Mouse (Mus musculus) cortical plate, adult 2 months (tissue): Measurements from ENCODE around the gene Fam102a. TPM values are rescaled to one million over a fixed set of nuclear protein-coding genes. Genes with fewer than 3 reads are reported as not detected.
A peak's percentile ranks its signal among the peaks of the same experiment; 100 is the strongest.

Experiments
- H3K27ac ChIP-seq: fragments of 200-500 bp; 2 replicates; pipeline ENCODE4 v1.5.1; 2012; ENCODE audit warnings: low read length, control low read depth, inconsistent platforms; ENCODE audit not compliant: insufficient read depth
- H3K4me1 ChIP-seq: fragments of 200-500 bp; 2 replicates; pipeline ENCODE4 v1.6.1; 2011; ENCODE audit warnings: low read length; ENCODE audit not compliant: control insufficient read depth, insufficient read depth
- H3K4me3 ChIP-seq: fragments of 200-500 bp; 2 replicates; pipeline ENCODE4 v1.5.1; 2011; ENCODE audit warnings: mild to moderate bottlenecking, low read length, control low read depth; ENCODE audit not compliant: insufficient read depth
- CTCF ChIP-seq: fragments of 200-500 bp; IDR thresholded peaks from 2 replicates; pipeline ENCODE4 v1.5.1; 2011; ENCODE audit warnings: mild to moderate bottlenecking, control low read depth, low read length; ENCODE audit not compliant: insufficient read depth; ENCODE audit errors: extremely low read depth
- POLR2A ChIP-seq: fragments of 200-500 bp; IDR thresholded peaks from 2 replicates; pipeline ENCODE4 v1.6.1; 2011; ENCODE audit warnings: mild to moderate bottlenecking, low read length, control low read depth; ENCODE audit not compliant: insufficient read depth; ENCODE audit errors: extremely low read depth
- polyA plus RNA-seq: library from polyadenylated mRNA; depleted of rRNA; stranded (reverse); fragments of >200 nt; gene quantifications from 2 replicates; pipeline ENCODE4 v1.2.3, GENCODE M21; 2012

The Fam102a gene
- polyA plus RNA-seq, 1 experiment = 46.7 TPM

GRCm38 (mm10) chr2:32601417-32602065, 66.4 kb downstream of the Fam102a start:
- Histone ChIP-seq H3K4me1 (no peaks in the 10 kb centered on the region), H3K27ac (no peak overlapping the region), H3K4me3 (no peak overlapping the region)
- TF ChIP-seq CTCF (peak; percentile 41), POLR2A (no peak)

- H3K4me1 ChIP-seq = no peaks in the 10 kb centered on the region
- no peak overlapping the region; the same call in 1 of the 2 replicates for H3K4me3 ChIP-seq
- peak; percentile 78 for TF ChIP-seq CTCF
- 0 out of 2 replicates have a peak, but pooled peaks have one; percentile 33 for TF ChIP-seq POLR2A
- H3K27ac ChIP-seq = no peak overlapping the region; the same call in 1 of the 2 replicates
Measured at GRCm38 (mm10) chr2:32602600-32603054, 67.5 kb downstream of the Fam102a start.

- no peak overlapping the region for H3K27ac ChIP-seq
- TF ChIP-seq CTCF (no peak), POLR2A (no peak)
- no peak overlapping the region for H3K4me3 ChIP-seq
- peaks cover 1% of the 10 kb centered on the region; the same call in 1 of the 2 replicates for H3K4me1 ChIP-seq
Measured at GRCm38 (mm10) chr2:32604631-32605030, 69.5 kb downstream of the Fam102a start.

- no peak overlapping the region for H3K27ac ChIP-seq
Measured at GRCm38 (mm10) chr2:32606161-32607142, 71.3 kb downstream of the Fam102a start.

GRCm38 (mm10) chr2:32607262-32607947, 72.3 kb downstream of the Fam102a start:
- TF ChIP-seq CTCF (no peak), POLR2A (peak; percentile 63)
- peak overlapping the region; percentile 81 for H3K4me3 ChIP-seq
- H3K4me1 ChIP-seq = peaks cover 1% of the 10 kb centered on the region; the same call in 1 of the 2 replicates
- H3K27ac ChIP-seq = peak overlapping the region; percentile 80

More at GRCm38 (mm10) chr2:32606161-32607142, 71.3 kb downstream of the Fam102a start:
- H3K4me3 ChIP-seq = peak overlapping the region; percentile 81
- H3K4me1 ChIP-seq = peaks cover 1% of the 10 kb centered on the region; the same call in 1 of the 2 replicates
- TF ChIP-seq CTCF (peak; percentile 35; the same call in 1 of the 2 replicates), POLR2A (no peak)

- H3K4me3 ChIP-seq = peak overlapping the region; percentile 81
- TF ChIP-seq POLR2A (no peak), CTCF (no peak)
- H3K27ac ChIP-seq = no peak overlapping the region
- H3K4me1 ChIP-seq = peaks cover 1% of the 10 kb centered on the region; the same call in 1 of the 2 replicates
Measured at GRCm38 (mm10) chr2:32608141-32608777, 73.1 kb downstream of the Fam102a start.

GRCm38 (mm10) chr2:32608778-32609435, 73.8 kb downstream of the Fam102a start:
- TF ChIP-seq CTCF (no peak), POLR2A (no peak)
- peak overlapping the region; percentile 81; the same call in 1 of the 2 replicates for H3K4me3 ChIP-seq
- peaks cover 1% of the 10 kb centered on the region; the same call in 1 of the 2 replicates for H3K4me1 ChIP-seq
- no peak overlapping the region for H3K27ac ChIP-seq

- Histone ChIP-seq H3K4me3 (peak overlapping the region; percentile 1; the same call in 1 of the 2 replicates), H3K27ac (no peak overlapping the region), H3K4me1 (peaks cover 1% of the 10 kb centered on the region; the same call in 1 of the 2 replicates)
- TF ChIP-seq CTCF (peak; percentile 46), POLR2A (peak; percentile 59; the same call in 1 of the 2 replicates)
Measured at GRCm38 (mm10) chr2:32610610-32611229, 75.6 kb downstream of the Fam102a start.
